Comparison of ENCODE assay signal across 8 mouse cellular contexts in genomic region chr4:116687041-116687440, GRCm38 (mm10). TPM values are rescaled to one million over a fixed set of nuclear protein-coding genes. Genes with fewer than 3 reads are reported as not detected.
DNase-seq lines count a peak whose midpoint lies in the region; ATAC-seq and TF ChIP-seq lines count a peak whose summit lies in the region.

No protein-coding gene starts in this region.

- peak overlapping the region; percentile 71 for H3K9ac ChIP-seq in kidney, embryonic 15.5 days
- peak overlapping the region; percentile 82 for H3K9ac ChIP-seq in intestine, embryonic 14.5 days (ENCODE audit: low read length)
- H3K9ac ChIP-seq in midbrain, postnatal 0 days (replicated peaks; ENCODE audit: low read length, poor library complexity, severe bottlenecking): no peak overlapping the region; the same call in 1 of the 2 replicates

- H3K36me3 ChIP-seq in kidney, embryonic 15.5 days: peaks cover 43% of the 10 kb centered on the region
- H3K36me3 ChIP-seq in embryonic facial prominence, embryonic 10.5 days (replicated peaks): peaks cover 51% of the 10 kb centered on the region
- H3K36me3 ChIP-seq in intestine, embryonic 14.5 days (ENCODE audit: control insufficient read depth, insufficient read depth, low read length): peaks cover 48% of the 10 kb centered on the region
- no peaks in the 10 kb centered on the region for H3K36me3 ChIP-seq in midbrain, postnatal 0 days (ENCODE audit: insufficient read depth, low read length)

- no peak for TF ChIP-seq CTCF in midbrain, postnatal 0 days (IDR thresholded peaks at IDR 0.05)

- H3K9me3 ChIP-seq in kidney, embryonic 15.5 days (replicated peaks): no peaks in the 10 kb centered on the region
- H3K9me3 ChIP-seq in embryonic facial prominence, embryonic 10.5 days: no peaks in the 10 kb centered on the region
- H3K9me3 ChIP-seq in intestine, embryonic 14.5 days (ENCODE audit: control insufficient read depth, low read length): no peaks in the 10 kb centered on the region
- no peaks in the 10 kb centered on the region for H3K9me3 ChIP-seq in midbrain, postnatal 0 days (ENCODE audit: low read length)

- peaks cover 36% of the 10 kb centered on the region for H3K4me1 ChIP-seq in kidney, embryonic 15.5 days
- peaks cover 19% of the 10 kb centered on the region for H3K4me1 ChIP-seq in embryonic facial prominence, embryonic 10.5 days
- H3K4me1 ChIP-seq in intestine, embryonic 14.5 days (replicated peaks; ENCODE audit: control insufficient read depth, insufficient read depth, low read length): peaks cover 14% of the 10 kb centered on the region
- peaks cover 3% of the 10 kb centered on the region; the same call in 1 of the 2 replicates for H3K4me1 ChIP-seq in midbrain, postnatal 0 days (ENCODE audit: insufficient read depth, low read length)

- DNase-seq in kidney, postnatal 4 days: no peak
- no peak for DNase-seq in embryonic facial prominence, embryonic 10.5 days (ENCODE audit: low spot score)
- DNase-seq in intestine, embryonic 14.5 days (ENCODE audit: low spot score): no peak
- DNase-seq in midbrain, postnatal 0 days (ENCODE audit: low spot score): no peak
- no peak for DNase-seq in adrenal gland, postnatal 25 days
- DNase-seq in embryo, embryonic 10.5 days (ENCODE audit: low spot score): no peak
- DNase-seq in embryo, embryonic 10 days (ENCODE audit: low spot score): no peak

- H3K4me2 ChIP-seq in kidney, embryonic 15.5 days: peak overlapping the region; percentile 73
- peak overlapping the region; percentile 73 for H3K4me2 ChIP-seq in intestine, embryonic 14.5 days (ENCODE audit: low read length)
- H3K4me2 ChIP-seq in midbrain, postnatal 0 days (ENCODE audit: low read depth, low read length, poor library complexity, severe bottlenecking): peak overlapping the region; percentile 63

- H3K27ac ChIP-seq in kidney, embryonic 15.5 days: no peak overlapping the region
- no peak overlapping the region for H3K27ac ChIP-seq in embryonic facial prominence, embryonic 10.5 days (replicated peaks)
- no peak overlapping the region for H3K27ac ChIP-seq in intestine, embryonic 14.5 days (ENCODE audit: low read depth)
- no peak overlapping the region for H3K27ac ChIP-seq in midbrain, postnatal 0 days (ENCODE audit: low read depth, low read length)

- H3K4me3 ChIP-seq in kidney, embryonic 15.5 days (replicated peaks): peak overlapping the region; percentile 64
- H3K4me3 ChIP-seq in embryonic facial prominence, embryonic 10.5 days: peak overlapping the region; percentile 80
- H3K4me3 ChIP-seq in intestine, embryonic 14.5 days (ENCODE audit: low read depth, low read length): peak overlapping the region; percentile 74
- H3K4me3 ChIP-seq in midbrain, postnatal 0 days (ENCODE audit: low read depth, low read length): peak overlapping the region; percentile 59

- no peak for ATAC-seq in kidney, embryonic 15.5 days (replicated peaks; ENCODE audit: low FRiP score)
- ATAC-seq in intestine, embryonic 14.5 days (replicated peaks; ENCODE audit: low FRiP score, low TSS enrichment, low read depth): no peak
- ATAC-seq in midbrain, postnatal 0 days (ENCODE audit: low FRiP score): no peak

- WGBS in kidney, embryonic 15.5 days: 29% methylated on average over 1 of the region's 1 CpGs
- 64% methylated on average over 1 of the region's 1 CpGs for WGBS in embryonic facial prominence, embryonic 10.5 days
- WGBS in intestine, embryonic 14.5 days: 21% methylated on average over 1 of the region's 1 CpGs
- 31% methylated on average over 1 of the region's 1 CpGs for WGBS in midbrain, postnatal 0 days

- H3K27me3 ChIP-seq in kidney, embryonic 15.5 days: no peaks in the 10 kb centered on the region
- no peaks in the 10 kb centered on the region for H3K27me3 ChIP-seq in embryonic facial prominence, embryonic 10.5 days (replicated peaks; ENCODE audit: low read depth, poor library complexity, severe bottlenecking)
- H3K27me3 ChIP-seq in intestine, embryonic 14.5 days (replicated peaks; ENCODE audit: control insufficient read depth, insufficient read depth, low read length): no peaks in the 10 kb centered on the region
- no peaks in the 10 kb centered on the region for H3K27me3 ChIP-seq in midbrain, postnatal 0 days (ENCODE audit: insufficient read depth, low read length)

RNA-seq across cellular contexts. Expression of gene Prdx1, which starts 1.7 kb away (rescaled TPM):
- polyA plus RNA-seq in kidney, embryonic 15.5 days (2015; fragmentation: Nextera tagmentation; extraction: Ambion mirVana): 1,497 and 1,602 TPM in 2 replicates
- polyA plus RNA-seq in embryonic facial prominence, embryonic 10.5 days (2016; fragmentation: Nextera tagmentation; extraction: Ambion mirVana): 1,415 and 1,463 TPM in 2 replicates
- 1,268 and 1,288 TPM in 2 replicates for polyA plus RNA-seq in intestine, embryonic 14.5 days (2014; fragmentation: Nextera tagmentation; extraction: Ambion mirVana)
- total RNA-seq in midbrain, postnatal 0 days (2014; rRNA removed): 171 and 207 TPM in 2 replicates
- polyA plus RNA-seq in midbrain, postnatal 0 days (2015; fragmentation: Nextera tagmentation; extraction: Ambion mirVana): 546 and 551 TPM in 2 replicates
- 777 and 778 TPM in 2 replicates for total RNA-seq in adrenal gland, postnatal 25 days (2021)

RNA-seq across cellular contexts. Expression of gene Mmachc, which starts 21.2 kb away (rescaled TPM):
- polyA plus RNA-seq in kidney, embryonic 15.5 days (2015; fragmentation: Nextera tagmentation; extraction: Ambion mirVana): 27.2 and 27.9 TPM in 2 replicates
- 39.8 and 40.8 TPM in 2 replicates for polyA plus RNA-seq in embryonic facial prominence, embryonic 10.5 days (2016; fragmentation: Nextera tagmentation; extraction: Ambion mirVana)
- polyA plus RNA-seq in intestine, embryonic 14.5 days (2014; fragmentation: Nextera tagmentation; extraction: Ambion mirVana): 12.9 and 17.6 TPM in 2 replicates
- total RNA-seq in midbrain, postnatal 0 days (2014; rRNA removed): 20.8 and 24.3 TPM in 2 replicates
- 16.6 and 16.8 TPM in 2 replicates for polyA plus RNA-seq in midbrain, postnatal 0 days (2015; fragmentation: Nextera tagmentation; extraction: Ambion mirVana)
- 29.4 and 32.0 TPM in 2 replicates for total RNA-seq in adrenal gland, postnatal 25 days (2021)

RNA-seq across cellular contexts. Expression of gene Ccdc163, which starts 21.3 kb away (rescaled TPM):
- 30.3 and 31.7 TPM in 2 replicates for polyA plus RNA-seq in kidney, embryonic 15.5 days (2015; fragmentation: Nextera tagmentation; extraction: Ambion mirVana)
- polyA plus RNA-seq in embryonic facial prominence, embryonic 10.5 days (2016; fragmentation: Nextera tagmentation; extraction: Ambion mirVana): 38.3 and 38.5 TPM in 2 replicates
- polyA plus RNA-seq in intestine, embryonic 14.5 days (2014; fragmentation: Nextera tagmentation; extraction: Ambion mirVana): 35.9 and 42.5 TPM in 2 replicates
- 10.3 and 10.9 TPM in 2 replicates for total RNA-seq in midbrain, postnatal 0 days (2014; rRNA removed)
- 4.7 and 5.4 TPM in 2 replicates for polyA plus RNA-seq in midbrain, postnatal 0 days (2015; fragmentation: Nextera tagmentation; extraction: Ambion mirVana)
- total RNA-seq in adrenal gland, postnatal 25 days (2021): 21.1 and 31.9 TPM in 2 replicates

RNA-seq across cellular contexts. Expression of gene Tesk2, which starts 33.7 kb away (rescaled TPM):
- polyA plus RNA-seq in kidney, embryonic 15.5 days (2015; fragmentation: Nextera tagmentation; extraction: Ambion mirVana): 7.6 and 7.7 TPM in 2 replicates
- 8.8 and 9.7 TPM in 2 replicates for polyA plus RNA-seq in embryonic facial prominence, embryonic 10.5 days (2016; fragmentation: Nextera tagmentation; extraction: Ambion mirVana)
- polyA plus RNA-seq in intestine, embryonic 14.5 days (2014; fragmentation: Nextera tagmentation; extraction: Ambion mirVana): 8.3 TPM in 2 replicates
- total RNA-seq in midbrain, postnatal 0 days (2014; rRNA removed): 0.77 and 2.5 TPM in 2 replicates
- 1.6 and 1.7 TPM in 2 replicates for polyA plus RNA-seq in midbrain, postnatal 0 days (2015; fragmentation: Nextera tagmentation; extraction: Ambion mirVana)
- 4.8 and 9.0 TPM in 2 replicates for total RNA-seq in adrenal gland, postnatal 25 days (2021)

RNA-seq across cellular contexts. Expression of gene Akr1a1, which starts 35.6 kb away (rescaled TPM):
- 721 and 765 TPM in 2 replicates for polyA plus RNA-seq in kidney, embryonic 15.5 days (2015; fragmentation: Nextera tagmentation; extraction: Ambion mirVana)
- 644 and 663 TPM in 2 replicates for polyA plus RNA-seq in embryonic facial prominence, embryonic 10.5 days (2016; fragmentation: Nextera tagmentation; extraction: Ambion mirVana)
- 764 and 800 TPM in 2 replicates for polyA plus RNA-seq in intestine, embryonic 14.5 days (2014; fragmentation: Nextera tagmentation; extraction: Ambion mirVana)
- 475 and 495 TPM in 2 replicates for total RNA-seq in midbrain, postnatal 0 days (2014; rRNA removed)
- polyA plus RNA-seq in midbrain, postnatal 0 days (2015; fragmentation: Nextera tagmentation; extraction: Ambion mirVana): 684 and 729 TPM in 2 replicates
- total RNA-seq in adrenal gland, postnatal 25 days (2021): 817 and 927 TPM in 2 replicates
